ENCODE assay signal across 8 mouse cellular contexts in the genomic region with DNA sequence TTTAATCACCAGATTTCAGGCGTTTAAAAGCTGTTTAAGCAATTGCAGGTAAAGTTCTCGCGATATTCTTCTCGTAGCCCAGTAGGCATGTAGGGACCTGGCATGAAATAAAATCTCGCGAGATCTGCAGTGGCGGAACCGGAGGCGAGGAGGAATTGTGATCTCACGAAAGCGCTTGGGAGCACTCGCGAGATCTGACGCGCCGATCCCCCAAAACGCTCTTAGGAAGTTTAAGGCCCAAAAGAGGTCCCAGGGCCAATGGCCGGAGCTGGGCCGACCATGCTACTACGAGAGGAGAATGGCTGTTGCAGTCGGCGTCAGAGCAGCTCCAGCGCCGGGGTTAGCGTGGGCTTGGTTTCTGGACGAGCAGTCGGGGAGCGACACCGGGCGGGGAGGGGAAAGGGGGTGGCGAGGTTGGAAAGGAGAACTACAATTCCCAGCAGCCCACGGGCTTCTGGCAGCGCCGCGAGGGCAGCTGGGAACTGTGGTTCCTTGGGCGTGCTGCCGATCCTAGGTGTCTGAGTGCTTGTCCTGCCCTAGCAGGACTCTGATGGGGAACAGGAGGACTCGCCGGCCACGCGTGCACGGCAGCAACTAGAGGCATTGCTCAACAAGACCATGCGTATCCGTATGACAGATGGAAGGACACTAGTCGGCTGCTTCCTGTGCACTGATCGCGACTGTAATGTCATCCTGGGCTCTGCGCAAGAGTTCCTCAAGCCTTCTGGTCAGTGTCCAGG. TPM values are rescaled to one million over a fixed set of nuclear protein-coding genes. Genes with fewer than 3 reads are reported as not detected.
A peak's percentile ranks its signal among the peaks of the same experiment; 100 is the strongest.
DNase-seq lines count a peak whose midpoint lies in the region; ATAC-seq and TF ChIP-seq lines count a peak whose summit lies in the region.

No protein-coding gene starts in this region.

- WGBS in forebrain, embryonic 15.5 days = under 1% methylated on average over 48 of the region's 48 CpGs
- WGBS in lung, embryonic 14.5 days = under 1% methylated on average over 48 of the region's 48 CpGs
- under 1% methylated on average over 48 of the region's 48 CpGs for WGBS in olfactory bulb, adult 2 months
- WGBS in thymus, adult 2 months = under 1% methylated on average over 48 of the region's 48 CpGs

- peak overlapping the region; percentile 92 for H3K9ac ChIP-seq in forebrain, embryonic 15.5 days (replicated peaks)
- peak overlapping the region; percentile 86 for H3K9ac ChIP-seq in lung, embryonic 14.5 days

- peak overlapping the region; percentile 65 for H3K4me2 ChIP-seq in forebrain, embryonic 15.5 days (replicated peaks)
- H3K4me2 ChIP-seq in lung, embryonic 14.5 days = peak overlapping the region; percentile 78

- H3K4me1 ChIP-seq in forebrain, embryonic 15.5 days = peaks cover 29% of the 10 kb centered on the region
- H3K4me1 ChIP-seq in lung, embryonic 14.5 days (ENCODE audit: insufficient read depth) = peaks cover 2% of the 10 kb centered on the region
- H3K4me1 ChIP-seq in olfactory bulb, adult 2 months (ENCODE audit: control insufficient read depth, insufficient read depth, low read length) = peaks cover 17% of the 10 kb centered on the region
- H3K4me1 ChIP-seq in thymus, adult 2 months (replicated peaks; ENCODE audit: control insufficient read depth, insufficient read depth, low read length) = peaks cover 10% of the 10 kb centered on the region

- H3K4me3 ChIP-seq in forebrain, embryonic 15.5 days = peak overlapping the region; percentile 76
- H3K4me3 ChIP-seq in layer of hippocampus, adult 2 months = peak overlapping the region; percentile 70
- H3K4me3 ChIP-seq in lung, embryonic 14.5 days (ENCODE audit: low read depth, low read length) = peak overlapping the region; percentile 66
- peak overlapping the region; percentile 78 for H3K4me3 ChIP-seq in olfactory bulb, adult 2 months (ENCODE audit: insufficient read depth, low read depth, low read length)
- H3K4me3 ChIP-seq in thymus, adult 2 months (ENCODE audit: control insufficient read depth, insufficient read depth, low read length) = peak overlapping the region; percentile 77

- peak; percentile 20; the same call in 1 of the 2 replicates for TF ChIP-seq POLR2A in olfactory bulb, adult 2 months (IDR thresholded peaks at IDR 0.05; ENCODE audit: insufficient read depth, low read depth, low read length)
- 0 out of 2 replicates have a peak, but pooled peaks have one; percentile 41 for TF ChIP-seq POLR2A in thymus, adult 2 months (IDR thresholded peaks at IDR 0.05; ENCODE audit: control insufficient read depth, extremely low read depth, insufficient read depth, low read length, poor library complexity)

- DNase-seq in ES-CJ7 (ENCODE audit: low read depth, low spot score) = peak; percentile 100
- DNase-seq in cerebellum, adult 11 months = peak; percentile 96
- peak; percentile 92 to 97 for DNase-seq in heart, postnatal 36 days
- peak; percentile 93 to 98 for DNase-seq in layer of hippocampus, adult 2 months (ENCODE audit: low spot score in 2 of 2)
- peak; percentile 100 for DNase-seq in lung, embryonic 14.5 days
- peak; percentile 92 for DNase-seq in thymus, adult 2 months

- peaks cover 22% of the 10 kb centered on the region for H3K36me3 ChIP-seq in forebrain, embryonic 15.5 days
- H3K36me3 ChIP-seq in lung, embryonic 14.5 days (ENCODE audit: insufficient read depth) = peaks cover 22% of the 10 kb centered on the region
- peaks cover 16% of the 10 kb centered on the region for H3K36me3 ChIP-seq in thymus, adult 2 months (ENCODE audit: control insufficient read depth, insufficient read depth, low read length)

- H3K27me3 ChIP-seq in forebrain, embryonic 15.5 days = no peaks in the 10 kb centered on the region; the same call in 1 of the 2 replicates
- H3K27me3 ChIP-seq in lung, embryonic 14.5 days (ENCODE audit: insufficient read depth, low read length) = no peaks in the 10 kb centered on the region
- H3K27me3 ChIP-seq in thymus, adult 2 months (ENCODE audit: control insufficient read depth, insufficient read depth, low read length) = no peaks in the 10 kb centered on the region

- H3K27ac ChIP-seq in forebrain, embryonic 15.5 days (replicated peaks) = peak overlapping the region; percentile 98
- H3K27ac ChIP-seq in layer of hippocampus, adult 2 months = peak overlapping the region; percentile 98
- H3K27ac ChIP-seq in lung, embryonic 14.5 days (ENCODE audit: low read depth) = peak overlapping the region; percentile 97
- H3K27ac ChIP-seq in olfactory bulb, adult 2 months (ENCODE audit: insufficient read depth, low read depth, low read length) = peak overlapping the region; percentile 95
- peak overlapping the region; percentile 77 for H3K27ac ChIP-seq in thymus, adult 2 months (ENCODE audit: control insufficient read depth, insufficient read depth, low read length)

- peak; percentile 90 for ATAC-seq in forebrain, embryonic 15.5 days (replicated peaks)
- peak; percentile 81 for ATAC-seq in lung, embryonic 14.5 days (ENCODE audit: insufficient read depth)

- H3K9me3 ChIP-seq in forebrain, embryonic 15.5 days = no peaks in the 10 kb centered on the region
- H3K9me3 ChIP-seq in lung, embryonic 14.5 days (ENCODE audit: low read depth, low read length) = no peaks in the 10 kb centered on the region

- intact Hi-C loops in heart, postnatal 36 days (cut with DNase I) = loop anchor here (5.0 kb wide), 1 partner anchor 299 kb away; the partner anchor contains the start of gene Per1

- no peak for TF ChIP-seq CTCF in layer of hippocampus, adult 2 months (conservative IDR thresholded peaks at IDR 0.05)
- no peak for TF ChIP-seq CTCF in lung, embryonic 14.5 days (IDR thresholded peaks at IDR 0.05; ENCODE audit: low read depth)
- no peak for TF ChIP-seq CTCF in olfactory bulb, adult 2 months (IDR thresholded peaks at IDR 0.05; ENCODE audit: insufficient read depth, low read depth, low read length)
- peak; percentile 62; the same call in 1 of the 2 replicates for TF ChIP-seq CTCF in thymus, adult 2 months (IDR thresholded peaks at IDR 0.05; ENCODE audit: borderline replicate concordance, control insufficient read depth, extremely low read depth, insufficient read depth, low read length, poor library complexity)

RNA-seq across cellular contexts. Expression of gene Cyb5d1, which starts 0.4 kb away (rescaled TPM):
- 44.3 and 45.9 TPM in 2 replicates for polyA plus RNA-seq in forebrain, embryonic 15.5 days (2015; fragmentation: Nextera tagmentation; extraction: Ambion mirVana)
- 10 to 100 TPM; 29.6 to 31.8 TPM for total RNA-seq in heart, postnatal 36 days (2021)
- total RNA-seq in layer of hippocampus, adult 2 months (2021) = 10 to 100 TPM; 43.6 to 45.0 TPM
- polyA plus RNA-seq in lung, embryonic 14.5 days (2014; fragmentation: Nextera tagmentation; extraction: Ambion mirVana) = 26.8 and 27.2 TPM in 2 replicates
- polyA plus RNA-seq in olfactory bulb, adult 2 months (2012; ENCODE audit: insufficient read depth, insufficient read length, low replicate concordance, missing spikeins) = not detected in 2 replicates
- 37.2 and 41.5 TPM in 2 replicates for polyA plus RNA-seq in thymus, adult 2 months (2012; rRNA removed)

RNA-seq across cellular contexts. Expression of gene Naa38, which starts 0.5 kb away (rescaled TPM):
- 89.4 and 91.9 TPM in 2 replicates for polyA plus RNA-seq in forebrain, embryonic 15.5 days (2015; fragmentation: Nextera tagmentation; extraction: Ambion mirVana)
- total RNA-seq in heart, postnatal 36 days (2021) = 100 to 1,000 TPM; 101 to 103 TPM
- 100 to 1,000 TPM; 109 to 127 TPM for total RNA-seq in layer of hippocampus, adult 2 months (2021)
- 169 and 173 TPM in 2 replicates for polyA plus RNA-seq in lung, embryonic 14.5 days (2014; fragmentation: Nextera tagmentation; extraction: Ambion mirVana)
- polyA plus RNA-seq in olfactory bulb, adult 2 months (2012; ENCODE audit: insufficient read depth, insufficient read length, low replicate concordance, missing spikeins) = not detected in 2 replicates
- polyA plus RNA-seq in thymus, adult 2 months (2012; rRNA removed) = 139 and 170 TPM in 2 replicates

RNA-seq across cellular contexts. Expression of gene Tmem88, which starts 2.2 kb away (rescaled TPM):
- polyA plus RNA-seq in forebrain, embryonic 15.5 days (2015; fragmentation: Nextera tagmentation; extraction: Ambion mirVana) = 5.9 and 6.7 TPM in 2 replicates
- 10 to 100 TPM; 23.3 to 29.6 TPM for total RNA-seq in heart, postnatal 36 days (2021)
- total RNA-seq in layer of hippocampus, adult 2 months (2021) = 1 to 10 TPM; 2.6 to 5.0 TPM
- polyA plus RNA-seq in lung, embryonic 14.5 days (2014; fragmentation: Nextera tagmentation; extraction: Ambion mirVana) = 37.5 and 39.1 TPM in 2 replicates
- not detected in 2 replicates for polyA plus RNA-seq in olfactory bulb, adult 2 months (2012; ENCODE audit: insufficient read depth, insufficient read length, low replicate concordance, missing spikeins)
- 7.3 and 9.3 TPM in 2 replicates for polyA plus RNA-seq in thymus, adult 2 months (2012; rRNA removed)

RNA-seq across cellular contexts. Expression of gene Kdm6b, which starts 17.7 kb away (rescaled TPM):
- polyA plus RNA-seq in forebrain, embryonic 15.5 days (2015; fragmentation: Nextera tagmentation; extraction: Ambion mirVana) = 56.6 and 58.9 TPM in 2 replicates
- 10 to 100 TPM; 26.1 to 29.1 TPM for total RNA-seq in heart, postnatal 36 days (2021)
- total RNA-seq in layer of hippocampus, adult 2 months (2021) = 10 to 100 TPM; 34.3 to 40.9 TPM
- polyA plus RNA-seq in lung, embryonic 14.5 days (2014; fragmentation: Nextera tagmentation; extraction: Ambion mirVana) = 22.9 and 24.4 TPM in 2 replicates
- 114 TPM in 1 of 2 replicates, not detected in the other for polyA plus RNA-seq in olfactory bulb, adult 2 months (2012; ENCODE audit: insufficient read depth, insufficient read length, low replicate concordance, missing spikeins)
- polyA plus RNA-seq in thymus, adult 2 months (2012; rRNA removed) = 61.0 and 77.3 TPM in 2 replicates

RNA-seq across cellular contexts. Expression of gene Chd3, which starts 26.6 kb away (rescaled TPM):
- 127 and 138 TPM in 2 replicates for polyA plus RNA-seq in forebrain, embryonic 15.5 days (2015; fragmentation: Nextera tagmentation; extraction: Ambion mirVana)
- 10 to 100 TPM; 21.8 to 22.8 TPM for total RNA-seq in heart, postnatal 36 days (2021)
- total RNA-seq in layer of hippocampus, adult 2 months (2021) = 100 to 1,000 TPM; 541 to 561 TPM
- 57.3 and 59.9 TPM in 2 replicates for polyA plus RNA-seq in lung, embryonic 14.5 days (2014; fragmentation: Nextera tagmentation; extraction: Ambion mirVana)
- polyA plus RNA-seq in olfactory bulb, adult 2 months (2012; ENCODE audit: insufficient read depth, insufficient read length, low replicate concordance, missing spikeins) = 175 and 278 TPM in 2 replicates
- polyA plus RNA-seq in thymus, adult 2 months (2012; rRNA removed) = 278 and 280 TPM in 2 replicates

Comparison
In these comparisons a context has a peak if more than half of its experiments do, and no peak if none do; other contexts are left out.
1. Peak in every context shown above with its lines: DNase-seq, ATAC-seq, H3K4me3 ChIP-seq and H3K27ac ChIP-seq.
2. RNA of gene Cyb5d1, which starts 0.4 kb away (polyA plus RNA-seq): 44.3 to 45.9 TPM in forebrain, embryonic 15.5 days, 37.2 to 41.5 TPM in thymus, adult 2 months and 26.8 to 27.2 TPM in lung, embryonic 14.5 days; not detected in olfactory bulb, adult 2 months; every median in the first group is over 10 times any median in the second.
3. RNA of gene Naa38, which starts 0.5 kb away (polyA plus RNA-seq): 139 to 170 TPM in thymus, adult 2 months, 169 to 173 TPM in lung, embryonic 14.5 days and 89.4 to 91.9 TPM in forebrain, embryonic 15.5 days; not detected in olfactory bulb, adult 2 months; every median in the first group is over 10 times any median in the second.